Mouse (Mus musculus) hindbrain, embryonic 16.5 days (tissue): Measurements from ENCODE around the gene Rspo3. TPM values are rescaled to one million over a fixed set of nuclear protein-coding genes. Genes with fewer than 3 reads are reported as not detected.

Experiments used
- ATAC-seq: fragments of 200-750 bp; cut with Nextera tagmentation; 2 replicates; pipeline ENCODE4 v1.8.0; 2017; ENCODE audit warnings: moderate TSS enrichment, moderate library complexity
- H3K27ac ChIP-seq: fragments of 300-500 bp; sonication (generic); 2 replicates; pipeline ENCODE4 v1.5.1; 2014; ENCODE audit warnings: low read depth, mild to moderate bottlenecking, control low read depth, low read length, moderate library complexity
- H3K27me3 ChIP-seq: fragments of 300-500 bp; sonication (generic); replicated peaks from 2 replicates; pipeline ENCODE4 v1.6.1; 2014; ENCODE audit warnings: low read length; ENCODE audit not compliant: control insufficient read depth, insufficient read depth
- H3K36me3 ChIP-seq: fragments of 300-500 bp; sonication (generic); 2 replicates; pipeline ENCODE4 v1.6.1; 2014; ENCODE audit warnings: mild to moderate bottlenecking, low read length, moderate library complexity, mixed read lengths; ENCODE audit not compliant: control insufficient read depth, insufficient read depth
- H3K4me1 ChIP-seq: fragments of 300-500 bp; sonication (generic); 2 replicates; pipeline ENCODE4 v1.6.1; 2014; ENCODE audit warnings: low read depth, low read length; ENCODE audit not compliant: control insufficient read depth, insufficient read depth
- H3K4me2 ChIP-seq: fragments of 300-500 bp; sonication (generic); 2 replicates; pipeline ENCODE4 v1.6.1; 2014; ENCODE audit warnings: mild to moderate bottlenecking, low read length, control low read depth, moderate library complexity
- H3K4me3 ChIP-seq: fragments of 300-500 bp; sonication (generic); 2 replicates; pipeline ENCODE4 v1.5.1; 2014; ENCODE audit warnings: mild to moderate bottlenecking, low read length, control low read depth, moderate library complexity
- H3K9ac ChIP-seq: fragments of 300-500 bp; sonication (generic); 2 replicates; pipeline ENCODE4 v1.6.1; 2014; ENCODE audit warnings: low read depth, mild to moderate bottlenecking, control low read depth, low read length, moderate library complexity
- H3K9me3 ChIP-seq: fragments of 300-500 bp; sonication (generic); 2 replicates; pipeline ENCODE4 v1.6.1; 2014; ENCODE audit warnings: mild to moderate bottlenecking, low read length, moderate library complexity; ENCODE audit not compliant: control insufficient read depth
- WGBS: fragments of 180-500 bp; shearing (Covaris S2); extraction: QIAGEN DNeasy Blood & Tissue Kit; methylation state at CpG from one replicate; pipeline ENCODE4 v1.1.7; 2014; 5-methylcytosine and 5-hydroxymethylcytosine counted together
- polyA plus RNA-seq: library from polyadenylated mRNA; unstranded; fragments of >200 nt; fragmentation: Nextera tagmentation; extraction: Ambion mirVana; gene quantifications from 2 replicates; pipeline ENCODE4 v1.2.1, GENCODE M21; 2015

Rspo3 gene
- polyA plus RNA-seq: 2.0 and 2.7 TPM in 2 replicates

DNA sequence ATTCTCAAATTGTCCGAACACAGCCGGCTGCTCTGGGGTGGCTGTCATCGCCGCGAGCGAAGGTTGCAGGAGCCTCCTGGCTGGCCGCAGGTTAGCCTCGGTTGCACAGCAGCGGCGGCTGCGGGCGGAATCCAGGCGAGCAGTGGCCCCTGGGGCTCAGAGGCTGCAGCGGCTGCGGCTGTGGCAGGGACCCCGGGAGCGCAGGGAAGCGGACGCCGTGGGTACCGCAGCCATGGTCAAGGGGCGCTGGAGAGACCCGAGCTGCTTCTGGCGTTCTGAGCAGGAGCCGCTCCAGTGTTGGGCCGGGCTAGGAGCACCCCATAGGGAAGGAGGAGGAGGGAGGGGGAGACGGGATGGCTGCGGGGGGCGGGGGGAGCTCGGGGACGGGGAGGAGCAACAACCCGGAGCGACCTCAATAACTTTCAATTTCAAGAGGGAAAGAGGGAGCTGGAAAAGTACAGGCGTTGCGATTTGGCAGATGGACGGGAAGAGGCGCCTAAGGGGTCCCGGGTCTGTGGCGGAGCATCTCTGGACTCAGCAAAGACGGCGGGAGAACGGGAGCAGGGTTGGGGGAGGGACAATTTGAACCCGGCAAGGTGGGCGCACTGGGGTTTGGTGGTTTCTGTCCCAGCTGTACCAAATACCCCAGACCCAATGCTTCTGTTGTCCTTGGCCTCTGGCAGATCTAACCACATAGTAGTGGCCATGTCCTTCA, at the start of gene Rspo3:
Gene Rspo3 (minus strand): TSS at position 322 of the 715 bp plus-strand sequence.
- WGBS: under 1% methylated on average over 44 of the region's 44 CpGs
- Histone ChIP-seq H3K4me1 (peaks cover 26% of the 10 kb centered on the region), H3K27me3 (peaks cover 9% of the 10 kb centered on the region), H3K9ac (peak within 1 kb of the TSS; percentile 66), H3K36me3 (no peaks in the 10 kb centered on the region), H3K9me3 (no peaks in the 10 kb centered on the region), H3K27ac (no peak within 1 kb of the TSS), H3K4me3 (peak within 1 kb of the TSS; percentile 62), H3K4me2 (peak within 1 kb of the TSS; percentile 98)
- ATAC-seq: peak; percentile 84

DNA sequence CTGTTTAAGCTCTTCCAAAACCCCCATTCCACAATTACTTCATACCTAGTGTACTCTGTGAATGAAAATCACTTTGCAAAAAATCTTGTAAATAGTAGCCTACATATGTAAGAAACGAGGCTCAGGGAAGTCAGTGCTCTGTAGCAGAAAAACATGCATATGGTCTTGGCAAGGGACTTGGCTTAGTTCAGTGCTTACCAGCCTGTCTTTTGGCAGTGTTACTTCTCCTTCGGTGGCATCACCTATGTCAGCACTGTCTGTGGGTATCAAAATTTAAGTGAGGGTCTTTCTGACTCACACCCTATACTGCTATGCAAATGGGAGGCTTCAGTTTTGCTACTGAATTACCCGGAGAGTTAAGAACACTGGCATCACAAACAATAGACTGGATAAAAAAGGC, 46.3 kb upstream of the Rspo3 start:
- 65% methylated on average over 3 of the region's 3 CpGs for WGBS
- no peak for ATAC-seq
- Histone ChIP-seq H3K9ac (no peak overlapping the region), H3K27me3 (no peaks in the 10 kb centered on the region), H3K4me2 (no peak overlapping the region), H3K4me3 (no peak overlapping the region), H3K27ac (no peak overlapping the region), H3K4me1 (no peaks in the 10 kb centered on the region), H3K9me3 (no peaks in the 10 kb centered on the region), H3K36me3 (no peaks in the 10 kb centered on the region)

DNA sequence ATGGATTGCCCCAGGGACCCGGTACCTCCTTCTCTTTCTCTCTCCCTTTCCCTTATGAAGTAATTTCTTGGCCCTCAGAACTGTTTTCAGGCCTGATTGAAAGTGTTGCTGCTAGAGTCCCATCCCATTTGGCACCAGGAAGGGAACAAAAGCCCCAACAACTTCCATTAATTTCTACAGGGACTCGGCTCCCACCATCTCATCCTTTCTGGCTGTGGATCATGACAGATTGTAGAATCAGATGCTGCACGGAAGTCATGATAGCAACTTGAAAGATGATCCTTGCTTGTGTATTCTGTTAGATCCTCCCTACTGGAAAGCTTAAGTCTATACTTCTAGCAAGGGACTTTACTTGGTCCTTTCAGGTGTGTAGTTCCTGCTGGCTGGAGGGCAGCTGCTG, 45.8 kb upstream of the Rspo3 start:
- Histone ChIP-seq H3K4me1 (no peaks in the 10 kb centered on the region), H3K27me3 (no peaks in the 10 kb centered on the region), H3K4me3 (no peak overlapping the region), H3K36me3 (no peaks in the 10 kb centered on the region), H3K9me3 (no peaks in the 10 kb centered on the region), H3K4me2 (no peak overlapping the region), H3K9ac (no peak overlapping the region), H3K27ac (no peak overlapping the region)
- WGBS: 88% methylated on average over 3 of the region's 3 CpGs
- ATAC-seq: no peak

DNA sequence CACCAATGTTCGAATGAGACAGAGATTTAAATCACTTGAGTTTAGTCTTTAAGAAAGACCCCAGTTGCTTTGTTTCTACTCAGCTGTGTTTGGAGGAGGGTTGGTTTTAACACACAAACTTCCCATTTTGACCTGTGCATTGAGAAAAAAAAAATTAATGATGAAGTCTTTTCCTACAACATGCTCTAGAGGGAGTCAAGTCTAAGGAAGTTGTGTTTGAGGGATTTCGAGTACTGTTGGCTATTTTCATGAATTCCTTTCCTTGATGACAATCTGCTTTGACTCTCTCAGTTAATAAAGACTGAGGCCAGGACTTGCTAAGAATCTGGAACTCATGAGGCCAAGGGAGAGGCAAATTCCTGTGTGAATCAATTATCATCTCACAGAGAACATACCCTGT, 20.3 kb upstream of the Rspo3 start:
- Histone ChIP-seq H3K9ac (no peak overlapping the region), H3K4me3 (no peak overlapping the region), H3K4me1 (no peaks in the 10 kb centered on the region), H3K27me3 (no peaks in the 10 kb centered on the region), H3K36me3 (no peaks in the 10 kb centered on the region), H3K27ac (no peak overlapping the region), H3K4me2 (no peak overlapping the region), H3K9me3 (no peaks in the 10 kb centered on the region)
- 74% methylated on average over 2 of the region's 2 CpGs for WGBS
- no peak for ATAC-seq

- 65% methylated on average over 2 of the region's 2 CpGs for WGBS
- no peaks in the 10 kb centered on the region for H3K27me3 ChIP-seq
- no peaks in the 10 kb centered on the region for H3K9me3 ChIP-seq
- no peaks in the 10 kb centered on the region for H3K36me3 ChIP-seq
- no peaks in the 10 kb centered on the region for H3K4me1 ChIP-seq
- no peak overlapping the region for H3K9ac ChIP-seq
- no peak overlapping the region for H3K27ac ChIP-seq
- no peak overlapping the region for H3K4me2 ChIP-seq
- no peak overlapping the region for H3K4me3 ChIP-seq
- no peak for ATAC-seq
Measured at GRCm38 (mm10) chr10:29554365-29554764, 18.7 kb upstream of the Rspo3 start.

DNA sequence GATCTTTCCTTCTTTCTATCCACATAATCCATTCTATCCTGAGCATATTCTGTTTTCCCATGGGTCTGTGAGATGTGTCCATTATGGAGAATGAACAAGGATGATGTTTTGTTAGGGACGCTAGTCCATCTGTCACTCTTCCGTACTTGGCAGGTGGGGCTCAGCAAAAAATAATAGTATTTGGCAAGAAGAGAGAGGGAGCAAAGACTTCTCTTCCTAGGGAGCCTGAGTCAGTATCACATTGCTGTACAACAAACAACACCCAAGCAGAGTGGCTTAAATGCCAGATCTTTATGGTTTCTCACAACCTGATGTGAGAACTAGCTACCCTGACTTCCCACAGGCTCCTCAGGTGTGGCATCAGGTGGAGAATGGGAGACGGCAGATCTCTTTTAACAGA, 7.3 kb upstream of the Rspo3 start:
- Histone ChIP-seq H3K4me3 (no peak overlapping the region), H3K9me3 (no peaks in the 10 kb centered on the region), H3K4me1 (no peaks in the 10 kb centered on the region), H3K36me3 (no peaks in the 10 kb centered on the region), H3K27ac (no peak overlapping the region), H3K9ac (no peak overlapping the region), H3K27me3 (no peaks in the 10 kb centered on the region), H3K4me2 (no peak overlapping the region)
- ATAC-seq: no peak
- 93% methylated on average over 3 of the region's 3 CpGs for WGBS

GRCm38 (mm10) chr10:29539516-29539915, 3.8 kb upstream of the Rspo3 start:
- 82% methylated on average over 2 of the region's 2 CpGs for WGBS

GRCm38 (mm10) chr10:29538791-29539190, 3.1 kb upstream of the Rspo3 start:
- H3K4me2 ChIP-seq: no peak overlapping the region
- H3K9me3 ChIP-seq: no peaks in the 10 kb centered on the region
- H3K36me3 ChIP-seq: no peaks in the 10 kb centered on the region
- WGBS: 85% methylated on average over 2 of the region's 2 CpGs
- peaks cover 18% of the 10 kb centered on the region for H3K4me1 ChIP-seq
- no peak overlapping the region for H3K27ac ChIP-seq
- peaks cover 3% of the 10 kb centered on the region for H3K27me3 ChIP-seq
- no peak overlapping the region for H3K9ac ChIP-seq
- ATAC-seq: no peak
- no peak overlapping the region for H3K4me3 ChIP-seq

More at GRCm38 (mm10) chr10:29539516-29539915, 3.8 kb upstream of the Rspo3 start:
- no peak for ATAC-seq
- H3K27ac ChIP-seq: no peak overlapping the region
- H3K4me2 ChIP-seq: no peak overlapping the region
- H3K9me3 ChIP-seq: no peaks in the 10 kb centered on the region
- no peaks in the 10 kb centered on the region for H3K36me3 ChIP-seq
- H3K27me3 ChIP-seq: peaks cover 3% of the 10 kb centered on the region
- H3K4me3 ChIP-seq: no peak overlapping the region
- no peak overlapping the region for H3K9ac ChIP-seq
- H3K4me1 ChIP-seq: peaks cover 11% of the 10 kb centered on the region

DNA sequence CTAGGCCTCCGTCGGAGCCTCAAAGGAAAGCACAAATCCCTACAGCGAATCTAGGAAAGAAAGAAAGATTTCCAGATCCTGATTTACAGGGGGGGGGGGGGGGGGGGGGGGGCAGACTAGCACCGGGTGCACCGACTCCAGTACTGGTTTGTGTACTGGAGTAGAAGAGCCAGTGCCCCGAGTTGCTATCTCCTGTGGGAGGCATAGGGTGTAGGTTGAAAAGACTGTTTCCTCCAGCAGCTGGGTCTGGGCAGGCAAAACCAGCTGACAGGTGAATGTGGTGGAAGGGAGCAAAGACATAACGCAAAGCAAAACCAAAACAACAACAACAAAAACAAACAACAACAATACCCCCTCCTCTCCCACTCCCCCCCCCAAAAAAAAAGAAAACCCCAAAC, 838 bp downstream of the Rspo3 start:
- no peaks in the 10 kb centered on the region for H3K9me3 ChIP-seq
- peak overlapping the region; percentile 58 for H3K9ac ChIP-seq
- H3K27me3 ChIP-seq: peaks cover 9% of the 10 kb centered on the region
- no peak overlapping the region for H3K27ac ChIP-seq
- H3K4me3 ChIP-seq: peak overlapping the region; percentile 62
- H3K36me3 ChIP-seq: no peaks in the 10 kb centered on the region
- WGBS: 0% methylated on average over 7 of the region's 7 CpGs
- H3K4me2 ChIP-seq: peak overlapping the region; percentile 98
- peaks cover 26% of the 10 kb centered on the region for H3K4me1 ChIP-seq
- peak; percentile 40; the same call in 1 of the 2 replicates for ATAC-seq
